Comparison of ENCODE assay signal across 13 mouse cellular contexts in genomic region chr19:43667430-43667809, GRCm38 (mm10). TPM values are rescaled to one million over a fixed set of nuclear protein-coding genes. Genes with fewer than 3 reads are reported as not detected.
DNase-seq lines count a peak whose midpoint lies in the region; ATAC-seq and TF ChIP-seq lines count a peak whose summit lies in the region.
"Had no signal": no experiment of that assay in that cellular context is flagged by ENCODE, and none has a peak within 500 bp of the region (broad histone marks: within the 10 kb centered on the region; RNA-seq: fewer than 3 reads in every experiment).

No protein-coding gene starts in this region.

- H3K27ac ChIP-seq in intestine, postnatal 0 days (ENCODE audit: low read depth, low read length), result no peak overlapping the region
- no peak overlapping the region for H3K27ac ChIP-seq in intestine, embryonic 16.5 days (ENCODE audit: low read length)
- H3K27ac ChIP-seq in thymus, adult 2 months (ENCODE audit: control insufficient read depth, insufficient read depth, low read length), result no peak overlapping the region
- H3K27ac ChIP-seq: forebrain, embryonic 12.5 days; hindbrain, embryonic 15.5 days; liver, embryonic 13.5 days had no signal

- no peak for TF ChIP-seq POLR2A in thymus, adult 2 months (IDR thresholded peaks at IDR 0.05; ENCODE audit: control insufficient read depth, extremely low read depth, insufficient read depth, low read length, poor library complexity)

- H3K27me3 ChIP-seq in intestine, postnatal 0 days (replicated peaks; ENCODE audit: control insufficient read depth, insufficient read depth, low read length), result no peaks in the 10 kb centered on the region
- no peaks in the 10 kb centered on the region for H3K27me3 ChIP-seq in intestine, embryonic 16.5 days (replicated peaks; ENCODE audit: control insufficient read depth, insufficient read depth, low read length)
- H3K27me3 ChIP-seq in thymus, adult 2 months (ENCODE audit: control insufficient read depth, insufficient read depth, low read length), result no peaks in the 10 kb centered on the region
- H3K27me3 ChIP-seq: forebrain, embryonic 12.5 days; hindbrain, embryonic 15.5 days; liver, embryonic 13.5 days had no signal

- peak; percentile 39 for DNase-seq in thymus, adult 2 months
- no peak for DNase-seq in thymus, adult 18-20 months
- DNase-seq in thymus, postnatal 4 days, result peak; percentile 59
- DNase-seq in lung, adult 18-20 months, result no peak
- DNase-seq: liver, embryonic 13.5 days had no signal

- H3K4me3 ChIP-seq in intestine, postnatal 0 days (ENCODE audit: low read depth, low read length), result no peak overlapping the region
- H3K4me3 ChIP-seq in intestine, embryonic 16.5 days (ENCODE audit: low read length), result no peak overlapping the region
- H3K4me3 ChIP-seq in thymus, adult 2 months (ENCODE audit: control insufficient read depth, insufficient read depth, low read length), result no peak overlapping the region
- H3K4me3 ChIP-seq: forebrain, embryonic 12.5 days; hindbrain, embryonic 15.5 days; liver, embryonic 13.5 days had no signal

- peak; percentile 65 for TF ChIP-seq CTCF in intestine, postnatal 0 days (IDR thresholded peaks at IDR 0.05; ENCODE audit: low read depth)
- no peak for TF ChIP-seq CTCF in thymus, adult 2 months (IDR thresholded peaks at IDR 0.05; ENCODE audit: borderline replicate concordance, control insufficient read depth, extremely low read depth, insufficient read depth, low read length, poor library complexity)

- H3K4me1 ChIP-seq in intestine, postnatal 0 days (replicated peaks; ENCODE audit: control insufficient read depth, insufficient read depth, low read length), result peaks cover 8% of the 10 kb centered on the region; the same call in 1 of the 2 replicates
- H3K4me1 ChIP-seq in intestine, embryonic 16.5 days (ENCODE audit: control insufficient read depth, insufficient read depth, low read length), result peaks cover 24% of the 10 kb centered on the region
- no peaks in the 10 kb centered on the region for H3K4me1 ChIP-seq in thymus, adult 2 months (replicated peaks; ENCODE audit: control insufficient read depth, insufficient read depth, low read length)

- H3K4me2 ChIP-seq in intestine, postnatal 0 days (replicated peaks; ENCODE audit: low read depth), result no peak overlapping the region
- H3K4me2 ChIP-seq in intestine, embryonic 16.5 days (ENCODE audit: low read depth, low read length), result no peak overlapping the region
- H3K4me2 ChIP-seq: forebrain, embryonic 12.5 days; hindbrain, embryonic 15.5 days; liver, embryonic 13.5 days had no signal

- no peak overlapping the region for H3K9ac ChIP-seq in intestine, postnatal 0 days (ENCODE audit: low read depth, low read length)
- no peak overlapping the region for H3K9ac ChIP-seq in intestine, embryonic 16.5 days (ENCODE audit: low read depth, low read length)
- H3K9ac ChIP-seq: forebrain, embryonic 12.5 days; hindbrain, embryonic 15.5 days; liver, embryonic 13.5 days had no signal

- H3K9me3 ChIP-seq in intestine, postnatal 0 days (ENCODE audit: control insufficient read depth), result no peaks in the 10 kb centered on the region
- no peaks in the 10 kb centered on the region for H3K9me3 ChIP-seq in intestine, embryonic 16.5 days (ENCODE audit: control insufficient read depth, low read length)
- H3K9me3 ChIP-seq: forebrain, embryonic 12.5 days; hindbrain, embryonic 15.5 days; liver, embryonic 13.5 days had no signal

- H3K36me3 ChIP-seq in intestine, postnatal 0 days (ENCODE audit: control insufficient read depth, insufficient read depth), result peaks cover 38% of the 10 kb centered on the region
- H3K36me3 ChIP-seq in intestine, embryonic 16.5 days (ENCODE audit: control insufficient read depth, insufficient read depth, low read length), result 0 out of 2 replicates have a peak, but pooled peaks cover 7% of the 10 kb centered on the region
- peaks cover 13% of the 10 kb centered on the region for H3K36me3 ChIP-seq in thymus, adult 2 months (ENCODE audit: control insufficient read depth, insufficient read depth, low read length)

- WGBS in intestine, postnatal 0 days, result 54% methylated on average over 4 of the region's 4 CpGs
- 59% methylated on average over 4 of the region's 4 CpGs for WGBS in intestine, embryonic 16.5 days
- WGBS in thymus, adult 2 months, result 61% methylated on average over 4 of the region's 4 CpGs

- no peak for ATAC-seq in intestine, postnatal 0 days
- ATAC-seq in intestine, embryonic 16.5 days, result no peak
- 0 out of 2 replicates have a peak, but pooled peaks have one; percentile 12 for ATAC-seq in common myeloid progenitor, adult 5-6 weeks (replicated peaks; ENCODE audit: low read depth, poor library complexity, severe bottlenecking)
- ATAC-seq in granulocyte monocyte progenitor cell, adult 5-6 weeks (replicated peaks; ENCODE audit: poor library complexity, severe bottlenecking), result no peak

RNA-seq across cellular contexts. Expression of gene Slc25a28, which starts 7.3 kb away (rescaled TPM):
- 20.6 and 20.7 TPM in 2 replicates for polyA plus RNA-seq in intestine, postnatal 0 days (2015; fragmentation: Nextera tagmentation; extraction: Ambion mirVana)
- 19.5 and 20.0 TPM in 2 replicates for polyA plus RNA-seq in intestine, embryonic 16.5 days (2015; fragmentation: Nextera tagmentation; extraction: Ambion mirVana)
- polyA plus RNA-seq in thymus, adult 2 months (2012; rRNA removed), result 80.5 and 88.7 TPM in 2 replicates
- 32.9 and 38.3 TPM in 2 replicates for total RNA-seq in common myeloid progenitor, adult 5-6 weeks (2017)
- 47.1 and 50.0 TPM in 2 replicates for total RNA-seq in granulocyte monocyte progenitor cell, adult 5-6 weeks (2014; fragmentation: Nextera tagmentation)
- 36.0 and 36.1 TPM in 2 replicates for total RNA-seq in granulocyte monocyte progenitor cell, adult 5-6 weeks (2017)

RNA-seq across cellular contexts. Expression of gene Entpd7, which starts 22.1 kb away (rescaled TPM):
- 61.5 and 65.2 TPM in 2 replicates for polyA plus RNA-seq in intestine, postnatal 0 days (2015; fragmentation: Nextera tagmentation; extraction: Ambion mirVana)
- 27.6 and 36.9 TPM in 2 replicates for polyA plus RNA-seq in intestine, embryonic 16.5 days (2015; fragmentation: Nextera tagmentation; extraction: Ambion mirVana)
- 8.8 and 10.1 TPM in 2 replicates for polyA plus RNA-seq in thymus, adult 2 months (2012; rRNA removed)
- 4.8 and 5.2 TPM in 2 replicates for total RNA-seq in common myeloid progenitor, adult 5-6 weeks (2017)
- 22.0 and 23.1 TPM in 2 replicates for total RNA-seq in granulocyte monocyte progenitor cell, adult 5-6 weeks (2014; fragmentation: Nextera tagmentation)
- 7.0 and 12.3 TPM in 2 replicates for total RNA-seq in granulocyte monocyte progenitor cell, adult 5-6 weeks (2017)

RNA-seq across cellular contexts. Expression of gene Nkx2-3, which starts 55.3 kb away (rescaled TPM):
- 54.3 and 56.9 TPM in 2 replicates for polyA plus RNA-seq in intestine, postnatal 0 days (2015; fragmentation: Nextera tagmentation; extraction: Ambion mirVana)
- 61.3 and 64.6 TPM in 2 replicates for polyA plus RNA-seq in intestine, embryonic 16.5 days (2015; fragmentation: Nextera tagmentation; extraction: Ambion mirVana)
- polyA plus RNA-seq in thymus, adult 2 months (2012; rRNA removed), result not detected in 2 replicates
- 0.64 and 2.5 TPM in 2 replicates for total RNA-seq in common myeloid progenitor, adult 5-6 weeks (2017)
- not detected in 2 replicates for total RNA-seq in granulocyte monocyte progenitor cell, adult 5-6 weeks (2014; fragmentation: Nextera tagmentation)
- total RNA-seq in granulocyte monocyte progenitor cell, adult 5-6 weeks (2017), result not detected in 2 replicates
- total RNA-seq: heart, adult 8-10 months; layer of hippocampus, postnatal 14 days had no signal

Comparison
In these comparisons a context has a peak if more than half of its experiments do, and no peak if none do; other contexts are left out.
1. DNase-seq: peak in thymus, adult 2 months (single experiment) and thymus, postnatal 4 days (single experiment); none in thymus, adult 18-20 months (0 of 2) and lung, adult 18-20 months (0 of 2).
2. RNA of gene Nkx2-3, which starts 55.3 kb away (polyA plus RNA-seq): 61.3 to 64.6 TPM in intestine, embryonic 16.5 days and 54.3 to 56.9 TPM in intestine, postnatal 0 days; not detected in thymus, adult 2 months; every median in the first group is over 10 times any median in the second.